Mouse (Mus musculus): ENCODE data around the gene Ier2.
A peak's percentile ranks its signal among the peaks of the same experiment; 100 is the strongest.

Ier2 gene

GRCm38 (mm10) chr8:84662581-84663065 is at the start of gene Ier2:
Ier2 (minus strand) TSS chr8:84662852.
- peak; percentile 83 to 90 for DNase-seq

GRCm38 (mm10) chr8:84711933-84712758 is 49.5 kb upstream of the Ier2 start:
- DNase-seq, result no peak

GRCm38 (mm10) chr8:84711312-84711711 is 48.7 kb upstream of the Ier2 start:
- no peak for DNase-seq

- DNase-seq, result no peak
Observed at GRCm38 (mm10) chr8:84709931-84710330, 47.3 kb upstream of the Ier2 start.

- DNase-seq, result peak; percentile 58 to 67
Observed at GRCm38 (mm10) chr8:84708774-84709475, 46.3 kb upstream of the Ier2 start.

GRCm38 (mm10) chr8:84708071-84708541 is 45.5 kb upstream of the Ier2 start:
- DNase-seq, result no peak

- peak; percentile 27 to 51 for DNase-seq
Observed at GRCm38 (mm10) chr8:84707267-84707883, 44.7 kb upstream of the Ier2 start.

GRCm38 (mm10) chr8:84706610-84707266 is 44.1 kb upstream of the Ier2 start:
- no peak for DNase-seq

- no peak for DNase-seq
Observed at GRCm38 (mm10) chr8:84705960-84706359, 43.3 kb upstream of the Ier2 start.

GRCm38 (mm10) chr8:84704867-84705831 is 42.5 kb upstream of the Ier2 start:
- DNase-seq, result peak in 1 of 2 experiments; percentile 30

GRCm38 (mm10) chr8:84704356-84704755 is 41.7 kb upstream of the Ier2 start:
- peak; percentile 67 to 76 for DNase-seq

GRCm38 (mm10) chr8:84703466-84704249 is 41.0 kb upstream of the Ier2 start:
- DNase-seq, result peak; percentile 43 to 47

- DNase-seq, result no peak
Observed at GRCm38 (mm10) chr8:84702963-84703465, 40.4 kb upstream of the Ier2 start.

- no peak for DNase-seq
Observed at GRCm38 (mm10) chr8:84702561-84702960, 39.9 kb upstream of the Ier2 start.

GRCm38 (mm10) chr8:84700941-84701911 is 38.6 kb upstream of the Ier2 start, which contains the start of gene Lyl1:
Lyl1 (plus strand) TSS chr8:84701457.
- peak; percentile 27 to 44 for DNase-seq

- DNase-seq, result no peak
Observed at GRCm38 (mm10) chr8:84700526-84700925, 37.9 kb upstream of the Ier2 start.

GRCm38 (mm10) chr8:84699861-84700322 is 37.2 kb upstream of the Ier2 start:
- DNase-seq, result peak; percentile 73 to 78

GRCm38 (mm10) chr8:84698929-84699401 is 36.3 kb upstream of the Ier2 start:
- DNase-seq, result peak; percentile 22 to 34

- DNase-seq, result no peak
Observed at GRCm38 (mm10) chr8:84698288-84698687, 35.6 kb upstream of the Ier2 start.
